13 mouse cellular contexts compared by ENCODE assay signal in genomic region chr3:90605049-90605448, GRCm38 (mm10). TPM values are rescaled to one million over a fixed set of nuclear protein-coding genes. Genes with fewer than 3 reads are reported as not detected.
A peak's percentile ranks its signal among the peaks of the same experiment; 100 is the strongest.
DNase-seq lines count a peak whose midpoint lies in the region; ATAC-seq lines count a peak whose summit lies in the region.
"Had no signal": no experiment of that assay in that cellular context is flagged by ENCODE, and none has a peak within 500 bp of the region (broad histone marks: within the 10 kb centered on the region; RNA-seq: fewer than 3 reads in every experiment).

No protein-coding gene starts in this region.

- no peaks in the 10 kb centered on the region for H3K36me3 ChIP-seq in kidney, embryonic 16.5 days (ENCODE audit: insufficient read depth, low read length)
- H3K36me3 ChIP-seq in forebrain, embryonic 16.5 days (ENCODE audit: control insufficient read depth, insufficient read depth), result no peaks in the 10 kb centered on the region
- H3K36me3 ChIP-seq: heart, embryonic 12.5 days; liver, embryonic 15.5 days had no signal

- WGBS in kidney, embryonic 16.5 days, result 78% methylated on average over 3 of the region's 3 CpGs
- 81% methylated on average over 3 of the region's 3 CpGs for WGBS in forebrain, embryonic 16.5 days

- H3K27ac ChIP-seq in kidney, embryonic 16.5 days (ENCODE audit: low read length), result peak overlapping the region; percentile 80
- H3K27ac ChIP-seq in forebrain, embryonic 16.5 days (ENCODE audit: low read length), result no peak overlapping the region
- H3K27ac ChIP-seq: liver, embryonic 15.5 days had no signal

- no peaks in the 10 kb centered on the region for H3K27me3 ChIP-seq in kidney, embryonic 16.5 days (ENCODE audit: insufficient read depth, low read length)
- H3K27me3 ChIP-seq in forebrain, embryonic 16.5 days (replicated peaks; ENCODE audit: control insufficient read depth, insufficient read depth, low read length), result no peaks in the 10 kb centered on the region
- H3K27me3 ChIP-seq: heart, embryonic 12.5 days had no signal

- no peak for DNase-seq in kidney, postnatal 36 days
- DNase-seq in T-cell, adult 2 months (ENCODE audit: low spot score), result peak; percentile 38
- DNase-seq in naive thymus-derived CD4-positive, alpha-beta T cell, adult 2 months (ENCODE audit: low read depth), result peak; percentile 51
- no peak for DNase-seq in adrenal gland, postnatal 4 days (ENCODE audit: low spot score in 2 of 2)
- DNase-seq in layer of hippocampus, adult 9-10 months (ENCODE audit: low spot score), result no peak
- DNase-seq: thymus, postnatal 4 days had no signal

- H3K9me3 ChIP-seq in kidney, embryonic 16.5 days (ENCODE audit: low read length), result no peaks in the 10 kb centered on the region
- H3K9me3 ChIP-seq in forebrain, embryonic 16.5 days (ENCODE audit: control insufficient read depth, low read length), result no peaks in the 10 kb centered on the region
- H3K9me3 ChIP-seq: heart, embryonic 12.5 days; liver, embryonic 15.5 days had no signal

- no peak overlapping the region for H3K9ac ChIP-seq in kidney, embryonic 16.5 days (replicated peaks; ENCODE audit: low read length)
- H3K9ac ChIP-seq in forebrain, embryonic 16.5 days (replicated peaks; ENCODE audit: low read depth, low read length), result no peak overlapping the region
- H3K9ac ChIP-seq: heart, embryonic 12.5 days; liver, embryonic 15.5 days had no signal

- peaks cover 18% of the 10 kb centered on the region for H3K4me1 ChIP-seq in kidney, embryonic 16.5 days (ENCODE audit: insufficient read depth, low read length)
- peaks cover 13% of the 10 kb centered on the region for H3K4me1 ChIP-seq in forebrain, embryonic 16.5 days (replicated peaks; ENCODE audit: control insufficient read depth, insufficient read depth, low read length)
- H3K4me1 ChIP-seq: liver, embryonic 15.5 days had no signal

- no peak for ATAC-seq in kidney, embryonic 16.5 days (ENCODE audit: low FRiP score, low TSS enrichment)
- ATAC-seq in forebrain, embryonic 16.5 days, result peak; percentile 13; the same call in 1 of the 2 replicates

- no peak overlapping the region for H3K4me2 ChIP-seq in kidney, embryonic 16.5 days (replicated peaks; ENCODE audit: low read depth, low read length)
- H3K4me2 ChIP-seq in forebrain, embryonic 16.5 days (ENCODE audit: low read length), result no peak overlapping the region
- H3K4me2 ChIP-seq: heart, embryonic 12.5 days; liver, embryonic 15.5 days had no signal

- no peak overlapping the region for H3K4me3 ChIP-seq in kidney, embryonic 16.5 days (ENCODE audit: low read length)
- H3K4me3 ChIP-seq in forebrain, embryonic 16.5 days (replicated peaks; ENCODE audit: low read length), result no peak overlapping the region
- H3K4me3 ChIP-seq: heart, embryonic 12.5 days; liver, embryonic 15.5 days had no signal

RNA-seq across cellular contexts. Expression of gene S100a4, which starts 1.5 kb away (rescaled TPM):
- 3.6 and 5.5 TPM in 2 replicates for polyA plus RNA-seq in kidney, embryonic 16.5 days (2015; fragmentation: Nextera tagmentation; extraction: Ambion mirVana)
- 0.65 and 1.3 TPM in 2 replicates for polyA plus RNA-seq in forebrain, embryonic 16.5 days (2015; fragmentation: Nextera tagmentation; extraction: Ambion mirVana)
- 10 to 100 TPM; 11.4 to 14.7 TPM for total RNA-seq in adrenal gland, postnatal 4 days (2021)
- polyA plus RNA-seq: neural tube, embryonic 11.5 days had no signal

RNA-seq across cellular contexts. Expression of gene S100a5, which starts 3.3 kb away (rescaled TPM):
- polyA plus RNA-seq in kidney, embryonic 16.5 days (2015; fragmentation: Nextera tagmentation; extraction: Ambion mirVana), result 0.45 and 0.99 TPM in 2 replicates
- polyA plus RNA-seq in forebrain, embryonic 16.5 days (2015; fragmentation: Nextera tagmentation; extraction: Ambion mirVana), result not detected in 2 replicates
- total RNA-seq in adrenal gland, postnatal 4 days (2021), result not detected
- total RNA-seq: layer of hippocampus, adult 8-10 months had no signal
- polyA plus RNA-seq: brain, embryonic 14.5 days; heart, embryonic 12.5 days; liver, embryonic 15.5 days; neural tube, embryonic 11.5 days had no signal

RNA-seq across cellular contexts. Expression of gene Gm42674, which starts 3.3 kb away (rescaled TPM):
- not detected in 2 replicates for polyA plus RNA-seq in kidney, embryonic 16.5 days (2015; fragmentation: Nextera tagmentation; extraction: Ambion mirVana)
- not detected in 2 replicates for polyA plus RNA-seq in forebrain, embryonic 16.5 days (2015; fragmentation: Nextera tagmentation; extraction: Ambion mirVana)
- not detected for total RNA-seq in adrenal gland, postnatal 4 days (2021)
- total RNA-seq: layer of hippocampus, adult 8-10 months had no signal
- polyA plus RNA-seq: brain, embryonic 14.5 days; heart, embryonic 12.5 days; liver, embryonic 15.5 days; neural tube, embryonic 11.5 days had no signal

RNA-seq across cellular contexts. Expression of gene S100a6, which starts 7.6 kb away (rescaled TPM):
- polyA plus RNA-seq in kidney, embryonic 16.5 days (2015; fragmentation: Nextera tagmentation; extraction: Ambion mirVana), result 173 and 181 TPM in 2 replicates
- polyA plus RNA-seq in forebrain, embryonic 16.5 days (2015; fragmentation: Nextera tagmentation; extraction: Ambion mirVana), result 9.5 and 13.3 TPM in 2 replicates
- total RNA-seq in adrenal gland, postnatal 4 days (2021), result 10 to 100 TPM; 71.7 to 72.5 TPM

RNA-seq across cellular contexts. Expression of gene S100a2, which starts 15.0 kb away (rescaled TPM):
- polyA plus RNA-seq in kidney, embryonic 16.5 days (2015; fragmentation: Nextera tagmentation; extraction: Ambion mirVana), result not detected in 2 replicates
- not detected in 2 replicates for polyA plus RNA-seq in forebrain, embryonic 16.5 days (2015; fragmentation: Nextera tagmentation; extraction: Ambion mirVana)
- not detected for total RNA-seq in adrenal gland, postnatal 4 days (2021)
- total RNA-seq: layer of hippocampus, adult 8-10 months had no signal
- polyA plus RNA-seq: brain, embryonic 14.5 days; heart, embryonic 12.5 days; liver, embryonic 15.5 days; neural tube, embryonic 11.5 days had no signal

Comparison
In these comparisons a context has a peak if more than half of its experiments do, and no peak if none do; other contexts are left out.
1. DNase-seq: peak in T-cell, adult 2 months (single experiment) and naive thymus-derived CD4-positive, alpha-beta T cell, adult 2 months (single experiment); none in kidney, postnatal 36 days (0 of 2), adrenal gland, postnatal 4 days (0 of 2) and layer of hippocampus, adult 9-10 months (single experiment).